Mouse (Mus musculus): ENCODE data around the gene Nr4a3. TPM values are rescaled to one million over a fixed set of nuclear protein-coding genes. Genes with fewer than 3 reads are reported as not detected.

Gene Nr4a3
- polyA plus RNA-seq, 1 experiment from 2014 or later, result 0.10 TPM

- no peaks in the 10 kb centered on the region for H3K9me3 ChIP-seq
- H3K4me1 ChIP-seq, result no peaks in the 10 kb centered on the region
- H3K27me3 ChIP-seq (replicated peaks), result no peaks in the 10 kb centered on the region
- WGBS, result under 1% methylated on average over 58 of the region's 58 CpGs
- H3K4me3 ChIP-seq (replicated peaks), result peak within 1 kb of the TSS; percentile 85
- ATAC-seq (ENCODE audit: insufficient read depth, low FRiP score, low read depth), result peak; percentile 99
- no peaks in the 10 kb centered on the region for H3K36me3 ChIP-seq
- H3K4me2 ChIP-seq, result peak within 1 kb of the TSS; percentile 80
- peak within 1 kb of the TSS; percentile 96 for H3K9ac ChIP-seq
- peak within 1 kb of the TSS; percentile 21; the same call in 1 of the 2 replicates for H3K27ac ChIP-seq
Observed at GRCm38 (mm10) chr4:48124773-48125469, 80.0 kb downstream of the Nr4a3 start, which contains the start of gene Stx17. Stx17 (plus strand) TSS chr4:48124915.

DNA sequence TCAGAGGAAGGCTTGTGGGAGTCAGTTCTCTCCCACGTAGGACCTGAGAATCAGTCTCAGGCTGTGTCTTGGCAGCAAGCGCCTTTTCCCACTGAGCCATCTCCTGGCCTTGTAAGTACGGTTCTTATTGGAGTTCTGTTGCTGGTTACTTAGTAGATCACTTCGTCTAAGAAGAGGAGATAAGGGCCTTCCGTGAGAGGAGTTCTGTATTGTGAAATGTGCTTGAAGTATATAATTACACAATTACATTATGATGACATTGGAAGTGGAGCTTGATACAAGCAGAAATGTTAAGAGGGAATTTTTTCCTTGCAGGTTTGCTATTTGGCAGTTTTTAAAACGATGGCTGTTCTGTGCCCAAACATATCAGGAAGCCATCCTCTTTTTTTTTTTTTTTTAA lies 85.4 kb downstream of the Nr4a3 start:
- no peaks in the 10 kb centered on the region for H3K4me1 ChIP-seq
- no peak overlapping the region for H3K27ac ChIP-seq
- H3K9ac ChIP-seq, result no peak overlapping the region
- ATAC-seq (ENCODE audit: insufficient read depth, low FRiP score, low read depth), result no peak
- 85% methylated on average over 6 of the region's 6 CpGs for WGBS
- no peak overlapping the region for H3K4me2 ChIP-seq
- no peak overlapping the region for H3K4me3 ChIP-seq (replicated peaks)
- no peaks in the 10 kb centered on the region for H3K9me3 ChIP-seq
- 0 out of 2 replicates have a peak, but pooled peaks cover 4% of the 10 kb centered on the region for H3K36me3 ChIP-seq
- no peaks in the 10 kb centered on the region for H3K27me3 ChIP-seq (replicated peaks)

DNA sequence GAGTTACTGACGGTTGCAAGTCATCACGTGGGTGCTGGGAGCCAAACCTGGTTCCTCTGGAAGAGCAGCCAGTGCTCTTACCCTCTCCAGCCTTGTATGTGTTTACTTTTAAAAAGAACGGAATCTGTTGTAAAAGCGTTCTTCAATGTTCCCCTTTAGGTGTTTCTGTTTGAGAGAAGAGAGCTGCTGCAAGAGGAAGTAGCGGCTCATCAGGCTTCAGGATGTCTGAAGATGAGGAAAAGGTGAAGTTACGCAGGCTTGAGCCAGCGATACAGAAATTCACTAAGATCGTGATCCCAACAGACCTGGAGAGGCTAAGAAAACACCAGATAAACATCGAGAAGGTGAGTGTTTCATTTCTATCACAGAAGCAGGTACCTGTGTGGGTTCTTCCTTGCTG lies 86.7 kb downstream of the Nr4a3 start:
- H3K27me3 ChIP-seq (replicated peaks), result no peaks in the 10 kb centered on the region
- H3K27ac ChIP-seq, result no peak overlapping the region
- H3K4me3 ChIP-seq (replicated peaks), result no peak overlapping the region
- H3K36me3 ChIP-seq, result 0 out of 2 replicates have a peak, but pooled peaks cover 4% of the 10 kb centered on the region
- no peak for ATAC-seq (ENCODE audit: insufficient read depth, low FRiP score, low read depth)
- no peaks in the 10 kb centered on the region for H3K4me1 ChIP-seq
- no peak overlapping the region for H3K4me2 ChIP-seq
- no peak overlapping the region for H3K9ac ChIP-seq
- H3K9me3 ChIP-seq, result no peaks in the 10 kb centered on the region
- 89% methylated on average over 9 of the region's 9 CpGs for WGBS

DNA sequence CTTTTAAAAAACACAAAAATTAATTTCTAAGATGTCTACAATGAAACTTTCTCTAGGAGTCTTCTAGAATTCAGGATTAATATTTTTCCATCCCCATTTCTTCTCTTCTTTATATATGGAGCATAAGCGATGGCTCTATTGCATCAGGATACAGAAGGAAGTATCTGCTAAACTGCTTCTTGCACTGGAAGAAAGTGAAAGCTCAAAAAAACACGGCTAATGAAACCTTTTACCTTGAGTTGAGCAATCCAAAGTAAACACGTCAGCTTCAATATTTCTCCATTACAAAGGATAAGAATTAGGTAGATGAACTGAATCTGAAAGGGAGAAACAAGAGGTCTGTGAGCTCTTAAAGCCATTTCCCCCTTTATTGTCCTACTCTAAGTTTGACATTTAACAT lies 87.8 kb downstream of the Nr4a3 start:
- Histone ChIP-seq H3K4me3 (replicated peaks) (no peak overlapping the region), H3K27me3 (replicated peaks) (no peaks in the 10 kb centered on the region), H3K27ac (no peak overlapping the region), H3K4me2 (no peak overlapping the region), H3K9me3 (no peaks in the 10 kb centered on the region), H3K4me1 (no peaks in the 10 kb centered on the region), H3K9ac (no peak overlapping the region), H3K36me3 (0 out of 2 replicates have a peak, but pooled peaks cover 4% of the 10 kb centered on the region)
- WGBS, result 69% methylated on average over 3 of the region's 3 CpGs
- ATAC-seq (ENCODE audit: insufficient read depth, low FRiP score, low read depth), result no peak

Other genes starting within 250 kb of the Nr4a3 start
- gene Stx17, start 79.8 kb downstream of the Nr4a3 start, polyA plus RNA-seq (2015; fragmentation: Nextera tagmentation; extraction: Ambion mirVana), result 28.8 and 29.6 TPM in 2 replicates
- gene Erp44, start 234.4 kb downstream of the Nr4a3 start, polyA plus RNA-seq (2015; fragmentation: Nextera tagmentation; extraction: Ambion mirVana), result 104 and 116 TPM in 2 replicates
- 9.5 and 10.1 TPM in 2 replicates for gene Invs, start 234.6 kb downstream of the Nr4a3 start, polyA plus RNA-seq (2015; fragmentation: Nextera tagmentation; extraction: Ambion mirVana)

All from stomach, embryonic 15.5 days (tissue).